Mouse (Mus musculus) hindbrain, embryonic 10.5 days (tissue): ENCODE measurements around the gene Gm13698. TPM values are rescaled to one million over a fixed set of nuclear protein-coding genes. Genes with fewer than 3 reads are reported as not detected.

Experiments used
- polyA plus RNA-seq: library from polyadenylated mRNA; unstranded; fragments of >200 nt; fragmentation: Nextera tagmentation; extraction: Ambion mirVana; gene quantifications from 2 replicates; pipeline ENCODE4 v1.2.1, GENCODE M21; 2016

Gm13698 gene
- polyA plus RNA-seq, 1 experiment from 2014 or later: not detected

Other genes with a start within 250 kb of the Gm13698 start
- 31.8 and 32.4 TPM in 2 replicates for gene Itgav, start 231.3 kb upstream of the Gm13698 start, polyA plus RNA-seq
- 23.8 and 29.1 TPM in 2 replicates for gene Fam171b, start 143.1 kb upstream of the Gm13698 start, polyA plus RNA-seq
- gene Zswim2, start 14.5 kb upstream of the Gm13698 start, polyA plus RNA-seq: not detected in 2 replicates
- not detected in 2 replicates for gene Gm13693, start 5.8 kb downstream of the Gm13698 start, polyA plus RNA-seq
- not detected in 2 replicates for gene Gm13695, start 11.6 kb downstream of the Gm13698 start, polyA plus RNA-seq
- gene Gm13696, start 17.4 kb downstream of the Gm13698 start, polyA plus RNA-seq: not detected in 2 replicates
- gene Gm13694, start 23.2 kb downstream of the Gm13698 start, polyA plus RNA-seq: not detected in 2 replicates
- not detected in 2 replicates for gene Gm13697, start 29.1 kb downstream of the Gm13698 start, polyA plus RNA-seq
- gene Gm13691, start 34.9 kb downstream of the Gm13698 start, polyA plus RNA-seq: not detected in 2 replicates